Mouse (Mus musculus) liver, postnatal 0 days (tissue): ENCODE results near the gene Olfr628. TPM values are rescaled to one million over a fixed set of nuclear protein-coding genes. Genes with fewer than 3 reads are reported as not detected.
"Not testable (repeated sequence)": the region's sequence is repeated elsewhere in the genome, so short reads cannot be mapped to it uniquely, and the experiment has no call there.

Experiments used
- ATAC-seq: fragments of 200-750 bp; cut with Nextera tagmentation; 2 replicates; pipeline ENCODE4 v1.8.0; 2017; ENCODE audit warnings: mild to moderate bottlenecking, moderate library complexity
- DNase-seq: peaks from one replicate; pipeline ENCODE4 v3.0.0-alpha.2; 2016
- H3K27ac ChIP-seq: fragments of 300-500 bp; sonication (generic); 2 replicates; pipeline ENCODE4 v1.5.1; 2014; ENCODE audit warnings: antibody characterized with exemption, moderate library complexity, mild to moderate bottlenecking, low read depth
- H3K27me3 ChIP-seq: fragments of 300-500 bp; sonication (generic); 2 replicates; pipeline ENCODE4 v1.6.1; 2014; ENCODE audit warnings: low read length, control low read depth, mixed read lengths; ENCODE audit not compliant: insufficient read depth
- H3K36me3 ChIP-seq: fragments of 300-500 bp; sonication (generic); replicated peaks from 2 replicates; pipeline ENCODE4 v1.6.1; 2014; ENCODE audit warnings: mild to moderate bottlenecking, control low read depth, low read length, moderate library complexity, mixed read lengths; ENCODE audit not compliant: insufficient read depth
- H3K4me1 ChIP-seq: fragments of 300-500 bp; sonication (generic); 2 replicates; pipeline ENCODE4 v1.6.1; 2014; ENCODE audit warnings: antibody characterized with exemption, mild to moderate bottlenecking, control low read depth; ENCODE audit not compliant: insufficient read depth
- H3K4me2 ChIP-seq: fragments of 300-500 bp; sonication (generic); 2 replicates; pipeline ENCODE4 v1.6.1; 2014; ENCODE audit warnings: low read depth, mild to moderate bottlenecking, low read length, moderate library complexity, mixed read lengths
- H3K4me3 ChIP-seq: fragments of 300-500 bp; sonication (generic); 2 replicates; pipeline ENCODE4 v1.5.1; 2014; ENCODE audit warnings: low read depth, low read length
- H3K9ac ChIP-seq: fragments of 300-500 bp; sonication (generic); replicated peaks from 2 replicates; pipeline ENCODE4 v1.6.1; 2014; ENCODE audit warnings: mild to moderate bottlenecking, moderate library complexity
- H3K9me3 ChIP-seq: fragments of 300-500 bp; sonication (generic); 2 replicates; pipeline ENCODE4 v1.6.1; 2016; ENCODE audit warnings: mild to moderate bottlenecking, control low read depth, low read length, mixed read lengths
- CTCF ChIP-seq: sonication (generic); IDR thresholded peaks from 2 replicates; pipeline ENCODE4 v1.5.1; 2016; ENCODE audit warnings: antibody characterized with exemption, low read depth
- EP300 ChIP-seq: IDR thresholded peaks from 2 replicates; pipeline ENCODE4 v1.6.1; 2016; ENCODE audit warnings: antibody characterized with exemption, low read depth, mild to moderate bottlenecking
- WGBS: fragments of 180-500 bp; shearing (Covaris S2); extraction: QIAGEN DNeasy Blood & Tissue Kit; methylation state at CpG from one replicate; pipeline ENCODE4 v1.1.7; 2014; ENCODE audit not compliant: insufficient replicate concordance; 5-methylcytosine and 5-hydroxymethylcytosine counted together
- polyA plus RNA-seq: library from polyadenylated mRNA; unstranded; fragments of >200 nt; fragmentation: Nextera tagmentation; extraction: Ambion mirVana; gene quantifications from 2 replicates; pipeline ENCODE4 v1.2.1, GENCODE M21; 2015

The Olfr628 gene
- polyA plus RNA-seq, 1 experiment from 2014 or later = not detected

- 47% methylated on average over 2 of the region's 2 CpGs for WGBS
- no peaks in the 10 kb centered on the region for H3K9me3 ChIP-seq
- no peak within 1 kb of the TSS for H3K9ac ChIP-seq
- H3K4me3 ChIP-seq = no peak within 1 kb of the TSS
- no peaks in the 10 kb centered on the region for H3K4me1 ChIP-seq
- H3K36me3 ChIP-seq = no peaks in the 10 kb centered on the region
- ATAC-seq = no peak
- H3K27me3 ChIP-seq = no peaks in the 10 kb centered on the region
- no peak for DNase-seq
- TF ChIP-seq CTCF = no peak
- no peak for TF ChIP-seq EP300
- H3K4me2 ChIP-seq = no peak within 1 kb of the TSS
- no peak within 1 kb of the TSS for H3K27ac ChIP-seq
These were observed 27.1 kb downstream of the Olfr628 start, which contains the start of gene Olfr630 for GRCm38 (mm10) chr7:103757233-103757632. Gene Olfr630 (minus strand): TSS chr7:103757333.

GRCm38 (mm10) chr7:103762212-103762611 is 32.0 kb downstream of the Olfr628 start:
- H3K27ac ChIP-seq, DNase-seq, H3K27me3 ChIP-seq, H3K9me3 ChIP-seq, H3K4me3 ChIP-seq, H3K36me3 ChIP-seq, H3K4me1 ChIP-seq, H3K9ac ChIP-seq, ATAC-seq: not testable (repeated sequence)
- 0 out of 2 replicates have a peak overlapping the region, but pooled peaks have one; percentile 18 for H3K4me2 ChIP-seq
- 27% methylated on average over 6 of the region's 6 CpGs for WGBS

- not testable (repeated sequence) for ATAC-seq, H3K4me2 ChIP-seq, DNase-seq, H3K9ac ChIP-seq, H3K36me3 ChIP-seq, H3K27ac ChIP-seq, H3K4me1 ChIP-seq, H3K9me3 ChIP-seq, H3K4me3 ChIP-seq, H3K27me3 ChIP-seq
- WGBS = 58% methylated on average over 6 of the region's 6 CpGs
These were observed 37.5 kb downstream of the Olfr628 start for GRCm38 (mm10) chr7:103767687-103768086.

- Histone ChIP-seq H3K4me1 (no peaks in the 10 kb centered on the region), H3K4me2 (no peak within 1 kb of the TSS), H3K9me3 (no peaks in the 10 kb centered on the region), H3K4me3 (no peak within 1 kb of the TSS), H3K27ac (no peak within 1 kb of the TSS), H3K36me3 (no peaks in the 10 kb centered on the region), H3K9ac (no peak within 1 kb of the TSS), H3K27me3 (no peaks in the 10 kb centered on the region)
- DNase-seq (no peak), ATAC-seq (no peak)
- 76% methylated on average over 2 of the region's 2 CpGs for WGBS
- TF ChIP-seq CTCF (no peak), EP300 (no peak)
These were observed 41.3 kb downstream of the Olfr628 start, which contains the start of gene Olfr69 for GRCm38 (mm10) chr7:103771494-103771893. Gene Olfr69 (minus strand): TSS chr7:103771594.

- not testable (repeated sequence) for H3K27ac ChIP-seq, H3K4me3 ChIP-seq, H3K9ac ChIP-seq, DNase-seq, H3K4me2 ChIP-seq, H3K9me3 ChIP-seq, H3K36me3 ChIP-seq, H3K4me1 ChIP-seq, H3K27me3 ChIP-seq
- 70% methylated on average over 4 of the region's 4 CpGs for WGBS
- peak; percentile 51 for ATAC-seq
These were observed 47.5 kb downstream of the Olfr628 start for GRCm38 (mm10) chr7:103777652-103778051.

GRCm38 (mm10) chr7:103779598-103779997 is 49.4 kb downstream of the Olfr628 start, which contains the start of gene Olfr68:
Gene Olfr68 (minus strand): TSS chr7:103779698.
- DNase-seq = no peak
- H3K4me1 ChIP-seq = no peaks in the 10 kb centered on the region
- 75% methylated on average over 3 of the region's 3 CpGs for WGBS
- TF ChIP-seq EP300 (no peak), CTCF (no peak)
- no peak within 1 kb of the TSS for H3K4me3 ChIP-seq
- no peak for ATAC-seq
- H3K9me3 ChIP-seq = no peaks in the 10 kb centered on the region
- H3K4me2 ChIP-seq = no peak within 1 kb of the TSS
- H3K27me3 ChIP-seq = no peaks in the 10 kb centered on the region
- no peak within 1 kb of the TSS for H3K9ac ChIP-seq
- H3K27ac ChIP-seq = no peak within 1 kb of the TSS
- no peaks in the 10 kb centered on the region for H3K36me3 ChIP-seq

Other genes starting within 250 kb of the Olfr628 start
- not detected in 2 replicates for gene Olfr609, start 232.3 kb upstream of the Olfr628 start, polyA plus RNA-seq
- gene Olfr610, start 218.3 kb upstream of the Olfr628 start, polyA plus RNA-seq = not detected in 2 replicates
- not detected in 2 replicates for gene Olfr611, start 209.5 kb upstream of the Olfr628 start, polyA plus RNA-seq
- not detected in 2 replicates for gene Olfr612, start 187.7 kb upstream of the Olfr628 start, polyA plus RNA-seq
- not detected in 2 replicates for gene Olfr613, start 182.3 kb upstream of the Olfr628 start, polyA plus RNA-seq
- not detected in 2 replicates for gene Olfr615, start 174.3 kb upstream of the Olfr628 start, polyA plus RNA-seq
- gene Olfr616, start 161.2 kb upstream of the Olfr628 start, polyA plus RNA-seq = not detected in 2 replicates
- not detected in 2 replicates for gene Olfr617, start 157.3 kb upstream of the Olfr628 start, polyA plus RNA-seq
- gene Olfr618, start 140.3 kb upstream of the Olfr628 start, polyA plus RNA-seq = not detected in 2 replicates
- gene Olfr619, start 129.8 kb upstream of the Olfr628 start, polyA plus RNA-seq = not detected in 2 replicates
- gene Olfr620, start 117.8 kb upstream of the Olfr628 start, polyA plus RNA-seq = not detected in 2 replicates
- not detected in 2 replicates for gene Olfr622, start 87.7 kb upstream of the Olfr628 start, polyA plus RNA-seq
- gene Olfr623, start 66.7 kb upstream of the Olfr628 start, polyA plus RNA-seq = not detected in 2 replicates
- gene Olfr624, start 59.2 kb upstream of the Olfr628 start, polyA plus RNA-seq = 0.01 TPM in 1 of 2 replicates, not detected in the other
- gene Olfr625-ps1, start 47.7 kb upstream of the Olfr628 start, polyA plus RNA-seq = not detected in 2 replicates
- not detected in 2 replicates for gene Olfr243, start 15.7 kb upstream of the Olfr628 start, polyA plus RNA-seq
- gene Olfr629, start 14.6 kb downstream of the Olfr628 start, polyA plus RNA-seq = 0.07 and 0.09 TPM in 2 replicates
- not detected in 2 replicates for gene Olfr630, start 27.0 kb downstream of the Olfr628 start, polyA plus RNA-seq
- 0.04 TPM in 1 of 2 replicates, not detected in the other for gene Olfr69, start 41.2 kb downstream of the Olfr628 start, polyA plus RNA-seq
- not detected in 2 replicates for gene Olfr68, start 49.3 kb downstream of the Olfr628 start, polyA plus RNA-seq
- 0.02 TPM in 1 of 2 replicates, not detected in the other for gene Olfr67, start 61.4 kb downstream of the Olfr628 start, polyA plus RNA-seq
- gene Hbb-bt, start 83.6 kb downstream of the Olfr628 start, polyA plus RNA-seq = 16,738 and 17,184 TPM in 2 replicates
- gene Hbb-bs, start 97.7 kb downstream of the Olfr628 start, polyA plus RNA-seq = 51,353 and 55,260 TPM in 2 replicates
- gene Hbb-bh2, start 110.1 kb downstream of the Olfr628 start, polyA plus RNA-seq = not detected in 2 replicates
- gene Hbb-bh1, start 112.8 kb downstream of the Olfr628 start, polyA plus RNA-seq = 1.8 and 2.5 TPM in 2 replicates
- gene Hbb-y, start 122.8 kb downstream of the Olfr628 start, polyA plus RNA-seq = 5.5 and 5.6 TPM in 2 replicates
- not detected in 2 replicates for gene Olfr66, start 155.9 kb downstream of the Olfr628 start, polyA plus RNA-seq
- gene Olfr64, start 164.1 kb downstream of the Olfr628 start, polyA plus RNA-seq = not detected in 2 replicates
- gene Olfr65, start 173.1 kb downstream of the Olfr628 start, polyA plus RNA-seq = not detected in 2 replicates
- not detected in 2 replicates for gene Olfr631, start 198.5 kb downstream of the Olfr628 start, polyA plus RNA-seq
- 0.06 TPM in 1 of 2 replicates, not detected in the other for gene Olfr632, start 204.0 kb downstream of the Olfr628 start, polyA plus RNA-seq
- gene Olfr633, start 214.1 kb downstream of the Olfr628 start, polyA plus RNA-seq = not detected in 2 replicates
- gene Olfr635, start 240.8 kb downstream of the Olfr628 start, polyA plus RNA-seq = not detected in 2 replicates